Mouse (Mus musculus): ENCODE measurements around the gene Ell3. TPM values are rescaled to one million over a fixed set of nuclear protein-coding genes. Genes with fewer than 3 reads are reported as not detected.

Gene Ell3
- polyA plus RNA-seq, 1 experiment = 0.05 TPM

DNA sequence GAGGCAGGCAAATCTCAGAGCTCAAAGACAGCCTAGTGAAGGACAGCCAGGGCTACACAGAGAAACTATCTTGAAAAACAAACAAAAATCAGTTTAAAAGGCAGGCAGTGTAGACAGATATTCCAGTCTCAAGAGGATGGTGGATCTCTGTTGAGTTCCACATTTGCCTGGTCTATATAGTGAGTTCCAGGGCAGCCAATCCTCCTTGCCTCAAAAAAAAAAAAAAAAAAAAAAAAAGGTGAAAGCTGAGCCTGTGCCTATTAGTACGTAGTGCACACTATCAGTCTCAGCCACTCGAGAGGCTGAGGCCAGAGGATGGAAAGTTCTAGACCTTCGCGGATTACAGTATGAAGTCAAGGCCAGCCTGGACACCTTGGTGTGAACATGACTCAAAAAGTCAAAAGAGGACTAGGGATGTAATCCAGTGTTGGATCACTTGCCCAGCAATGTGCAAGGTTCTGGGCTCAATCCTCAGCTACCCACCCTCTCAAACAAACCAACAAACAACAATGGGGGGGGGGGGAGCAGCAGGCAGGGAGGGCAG is 31.2 kb downstream of the Ell3 start:
- TF ChIP-seq MYOG (IDR thresholded peaks at IDR 0.05; ENCODE audit: control insufficient read depth in 1 of 3, insufficient read depth in 1 of 3, insufficient read length in 2 of 3, low read depth in 2 of 3) (no peak), E2F4 (IDR thresholded peaks at IDR 0.05; ENCODE audit: insufficient read depth) (no peak), SRF (IDR thresholded peaks at IDR 0.05; ENCODE audit: control insufficient read depth, insufficient read length, low read depth) (no peak), POLR2A (IDR thresholded peaks at IDR 0.05; ENCODE audit: insufficient read length, low read depth) (no peak), MYOD1 (IDR thresholded peaks at IDR 0.05; ENCODE audit: control insufficient read depth in 1 of 3, insufficient read length in 2 of 3, low read depth in 2 of 3) (no peak), USF1 (IDR thresholded peaks at IDR 0.05; ENCODE audit: low read depth) (no peak), POLR2AphosphoS2 (IDR thresholded peaks at IDR 0.05; ENCODE audit: insufficient read length, low read depth) (no peak), TCF12 (IDR thresholded peaks at IDR 0.05; ENCODE audit: insufficient read depth, poor library complexity, severe bottlenecking) (no peak), CEBPB (IDR thresholded peaks at IDR 0.05; ENCODE audit: insufficient read depth, poor library complexity, severe bottlenecking) (no peak), MAX (IDR thresholded peaks at IDR 0.05; ENCODE audit: low read depth) (no peak), TCF3 (IDR thresholded peaks at IDR 0.05; ENCODE audit: insufficient read length, low read depth) (no peak), REST (IDR thresholded peaks at IDR 0.05; ENCODE audit: insufficient read depth, insufficient read length) (no peak)
- H3K79me2 ChIP-seq (ENCODE audit: control insufficient read depth, insufficient read depth) = peaks cover 40% of the 10 kb centered on the region
- H3K4me3 ChIP-seq = peak overlapping the region; percentile 65
- H3K4me2 ChIP-seq (ENCODE audit: low read depth) = peak overlapping the region; percentile 85
- peak overlapping the region; percentile 92 for H3ac ChIP-seq (ENCODE audit: control insufficient read depth, insufficient read length)
- H3K27me3 ChIP-seq (ENCODE audit: control insufficient read depth, insufficient read depth, insufficient read length) = no peaks in the 10 kb centered on the region
- peaks cover 5% of the 10 kb centered on the region for H3K36me3 ChIP-seq (ENCODE audit: control insufficient read depth, insufficient read depth)

DNA sequence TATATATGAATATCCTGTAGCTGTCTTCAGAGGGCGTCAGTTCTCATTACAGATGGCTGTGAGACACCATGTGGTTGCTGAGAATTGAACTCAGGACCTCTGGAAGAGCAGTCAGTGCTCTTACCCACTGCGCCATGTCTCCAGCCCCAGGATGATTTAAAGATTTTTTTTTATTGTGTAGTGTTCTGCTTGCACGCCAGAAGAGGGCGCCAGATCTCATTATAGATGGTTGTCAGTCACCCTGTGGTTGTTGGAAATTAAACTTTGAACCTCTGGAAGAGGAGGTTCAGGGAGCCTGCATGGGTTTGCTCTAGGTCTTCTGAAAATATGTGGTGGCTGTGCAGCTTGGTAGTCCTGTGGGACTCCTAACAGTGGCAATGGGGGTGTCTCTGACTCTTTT is 35.9 kb downstream of the Ell3 start:
- TF ChIP-seq USF1 (IDR thresholded peaks at IDR 0.05; ENCODE audit: low read depth) = no peak
- TF ChIP-seq CEBPB (IDR thresholded peaks at IDR 0.05; ENCODE audit: insufficient read depth, poor library complexity, severe bottlenecking) = no peak
- TF ChIP-seq MYOG (IDR thresholded peaks at IDR 0.05; ENCODE audit: control insufficient read depth in 1 of 3, insufficient read depth in 1 of 3, insufficient read length in 2 of 3, low read depth in 2 of 3) = no peak
- no peak for TF ChIP-seq POLR2A (IDR thresholded peaks at IDR 0.05; ENCODE audit: insufficient read length, low read depth)
- no peak for TF ChIP-seq MAX (IDR thresholded peaks at IDR 0.05; ENCODE audit: low read depth)
- no peak for TF ChIP-seq E2F4 (IDR thresholded peaks at IDR 0.05; ENCODE audit: insufficient read depth)
- TF ChIP-seq POLR2AphosphoS2 (IDR thresholded peaks at IDR 0.05; ENCODE audit: insufficient read length, low read depth) = no peak
- TF ChIP-seq REST (IDR thresholded peaks at IDR 0.05; ENCODE audit: insufficient read depth, insufficient read length) = no peak
- TF ChIP-seq TCF12 (IDR thresholded peaks at IDR 0.05; ENCODE audit: insufficient read depth, poor library complexity, severe bottlenecking) = no peak
- no peak for TF ChIP-seq MYOD1 (IDR thresholded peaks at IDR 0.05; ENCODE audit: control insufficient read depth in 1 of 3, insufficient read length in 2 of 3, low read depth in 2 of 3)
- no peak for TF ChIP-seq TCF3 (IDR thresholded peaks at IDR 0.05; ENCODE audit: insufficient read length, low read depth)
- no peak for TF ChIP-seq SRF (IDR thresholded peaks at IDR 0.05; ENCODE audit: control insufficient read depth, insufficient read length, low read depth)
- Histone ChIP-seq H3K4me2 (ENCODE audit: low read depth) (no peak overlapping the region), H3K27me3 (ENCODE audit: control insufficient read depth, insufficient read depth, insufficient read length) (no peaks in the 10 kb centered on the region), H3K79me2 (ENCODE audit: control insufficient read depth, insufficient read depth) (no peaks in the 10 kb centered on the region), H3ac (ENCODE audit: control insufficient read depth, insufficient read length) (no peak overlapping the region), H3K36me3 (ENCODE audit: control insufficient read depth, insufficient read depth) (no peaks in the 10 kb centered on the region), H3K4me3 (no peak overlapping the region)

DNA sequence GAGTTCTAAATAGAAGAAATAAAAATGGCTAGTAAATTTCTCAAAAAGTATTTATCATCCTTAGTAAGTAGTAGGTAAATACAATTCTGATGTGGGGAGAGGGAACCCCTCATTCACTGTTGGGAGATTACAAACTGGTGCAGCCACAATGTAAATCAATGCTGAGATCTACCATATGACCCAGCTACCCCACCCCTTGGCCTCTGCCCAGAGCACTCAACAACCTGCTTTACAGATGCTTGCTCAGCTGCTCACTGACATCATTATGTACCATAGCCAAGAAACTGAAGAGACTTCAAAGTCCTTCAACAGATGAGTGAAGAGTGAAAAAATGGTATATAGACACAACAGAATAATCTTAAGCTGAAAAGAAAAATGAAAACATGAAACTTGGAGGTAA is 40.8 kb downstream of the Ell3 start:
- Histone ChIP-seq H3ac (ENCODE audit: control insufficient read depth, insufficient read length) (no peak overlapping the region), H3K36me3 (ENCODE audit: control insufficient read depth, insufficient read depth) (no peaks in the 10 kb centered on the region), H3K4me2 (ENCODE audit: low read depth) (no peak overlapping the region), H3K27me3 (ENCODE audit: control insufficient read depth, insufficient read depth, insufficient read length) (no peaks in the 10 kb centered on the region), H3K79me2 (ENCODE audit: control insufficient read depth, insufficient read depth) (no peaks in the 10 kb centered on the region), H3K4me3 (no peak overlapping the region)
- TF ChIP-seq E2F4 (IDR thresholded peaks at IDR 0.05; ENCODE audit: insufficient read depth) (no peak), MYOD1 (IDR thresholded peaks at IDR 0.05; ENCODE audit: control insufficient read depth in 1 of 3, insufficient read length in 2 of 3, low read depth in 2 of 3) (peak in 2 of 3 experiments; percentile 1 to 29), POLR2A (IDR thresholded peaks at IDR 0.05; ENCODE audit: insufficient read length, low read depth) (no peak)

DNA sequence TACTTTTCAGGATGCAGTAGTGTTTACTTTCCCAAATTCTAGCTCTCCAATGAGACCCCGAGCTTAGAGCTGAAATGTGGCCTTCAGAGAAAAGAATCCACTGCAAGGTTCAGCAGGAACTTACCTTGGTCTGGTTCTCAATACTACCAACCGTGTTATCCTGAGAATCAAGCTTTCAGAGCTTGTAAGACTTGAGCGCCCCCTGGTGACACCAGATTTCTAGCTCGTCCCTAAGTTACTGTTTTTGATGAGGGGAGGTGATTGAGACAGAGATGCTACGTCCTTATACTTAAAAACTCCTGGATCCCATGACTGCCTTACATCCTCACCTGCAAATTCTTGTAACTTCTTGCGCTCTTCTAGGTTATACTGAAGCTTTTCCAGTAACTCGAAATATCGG is 47.5 kb downstream of the Ell3 start:
- TF ChIP-seq MYOG (IDR thresholded peaks at IDR 0.05; ENCODE audit: control insufficient read depth in 1 of 3, insufficient read depth in 1 of 3, insufficient read length in 2 of 3, low read depth in 2 of 3) (no peak), TCF3 (IDR thresholded peaks at IDR 0.05; ENCODE audit: insufficient read length, low read depth) (no peak), E2F4 (IDR thresholded peaks at IDR 0.05; ENCODE audit: insufficient read depth) (no peak), MYOD1 (IDR thresholded peaks at IDR 0.05; ENCODE audit: control insufficient read depth in 1 of 3, insufficient read length in 2 of 3, low read depth in 2 of 3) (no peak), POLR2A (IDR thresholded peaks at IDR 0.05; ENCODE audit: insufficient read length, low read depth) (no peak), TCF12 (IDR thresholded peaks at IDR 0.05; ENCODE audit: insufficient read depth, poor library complexity, severe bottlenecking) (no peak), REST (IDR thresholded peaks at IDR 0.05; ENCODE audit: insufficient read depth, insufficient read length) (no peak), SRF (IDR thresholded peaks at IDR 0.05; ENCODE audit: control insufficient read depth, insufficient read length, low read depth) (no peak), CEBPB (IDR thresholded peaks at IDR 0.05; ENCODE audit: insufficient read depth, poor library complexity, severe bottlenecking) (no peak), POLR2AphosphoS2 (IDR thresholded peaks at IDR 0.05; ENCODE audit: insufficient read length, low read depth) (no peak), USF1 (IDR thresholded peaks at IDR 0.05; ENCODE audit: low read depth) (no peak)
- Histone ChIP-seq H3K27me3 (ENCODE audit: control insufficient read depth, insufficient read depth, insufficient read length) (no peaks in the 10 kb centered on the region), H3K4me2 (ENCODE audit: low read depth) (no peak overlapping the region), H3K79me2 (ENCODE audit: control insufficient read depth, insufficient read depth) (no peaks in the 10 kb centered on the region), H3K36me3 (ENCODE audit: control insufficient read depth, insufficient read depth) (no peaks in the 10 kb centered on the region), H3ac (ENCODE audit: control insufficient read depth, insufficient read length) (no peak overlapping the region), H3K4me3 (no peak overlapping the region)

Other genes with a start within 250 kb of the Ell3 start
- gene Trp53bp1, start 172.9 kb downstream of the Ell3 start, polyA plus RNA-seq (2012; fragmentation: generic; extraction: Trizol) = 22.7 TPM
- gene Map1a, start 154.7 kb downstream of the Ell3 start, polyA plus RNA-seq (2012; fragmentation: generic; extraction: Trizol) = 40.7 TPM
- 7.2 TPM for gene Ppip5k1, start 88.9 kb downstream of the Ell3 start, polyA plus RNA-seq (2012; fragmentation: generic; extraction: Trizol)
- not detected for gene Ckmt1, start 86.6 kb downstream of the Ell3 start, polyA plus RNA-seq (2012; fragmentation: generic; extraction: Trizol)
- not detected for gene Strc, start 57.1 kb downstream of the Ell3 start, polyA plus RNA-seq (2012; fragmentation: generic; extraction: Trizol)
- 130 TPM for gene Pdia3, start 30.5 kb downstream of the Ell3 start, polyA plus RNA-seq (2012; fragmentation: generic; extraction: Trizol)
- 1.5 TPM for gene Catsper2, start 30.5 kb downstream of the Ell3 start, polyA plus RNA-seq (2012; fragmentation: generic; extraction: Trizol)
- gene Serf2, start 4.9 kb upstream of the Ell3 start, polyA plus RNA-seq (2012; fragmentation: generic; extraction: Trizol) = 891 TPM
- gene Hypk, start 9.0 kb upstream of the Ell3 start, polyA plus RNA-seq (2012; fragmentation: generic; extraction: Trizol) = 26.4 TPM
- gene Serinc4, start 12.5 kb upstream of the Ell3 start, polyA plus RNA-seq (2012; fragmentation: generic; extraction: Trizol) = 0.32 TPM
- 13.1 TPM for gene Mfap1b, start 29.8 kb upstream of the Ell3 start, polyA plus RNA-seq (2012; fragmentation: generic; extraction: Trizol)
- 9.3 TPM for gene Mfap1a, start 62.4 kb upstream of the Ell3 start, polyA plus RNA-seq (2012; fragmentation: generic; extraction: Trizol)
- gene Wdr76, start 62.4 kb upstream of the Ell3 start, polyA plus RNA-seq (2012; fragmentation: generic; extraction: Trizol) = 2.4 TPM